Mouse (Mus musculus) bone marrow macrophage, adult 2 months (primary cell): Measurements from ENCODE around the gene Rfx4.

ENCODE experiments used
- CTCF ChIP-seq: IDR thresholded peaks from 2 replicates; pipeline ENCODE4 v1.5.1; 2012; ENCODE audit warnings: low read depth, mild to moderate bottlenecking, low read length, moderate library complexity
- POLR2A ChIP-seq: IDR thresholded peaks from 2 replicates; pipeline ENCODE4 v1.6.1; 2012; ENCODE audit warnings: mild to moderate bottlenecking, low read depth, low read length, borderline replicate concordance

DNA sequence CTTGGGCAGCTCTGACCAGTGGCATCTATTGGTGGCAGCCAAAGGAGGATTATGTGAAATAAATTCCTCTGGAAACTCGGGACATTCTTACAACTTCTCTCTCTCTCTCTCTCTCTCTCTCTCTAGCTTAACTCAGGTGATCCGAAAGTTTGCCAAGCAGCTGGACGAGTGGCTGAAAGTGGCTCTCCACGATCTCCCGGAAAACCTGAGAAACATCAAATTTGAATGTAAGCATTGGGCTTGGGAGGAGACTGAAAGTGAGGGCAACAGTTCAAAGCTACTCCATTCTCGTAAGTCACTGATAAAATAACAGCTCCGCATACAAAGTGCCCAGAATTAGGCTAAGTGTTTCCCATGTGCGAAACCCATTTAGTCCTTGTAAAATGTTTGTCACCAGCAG is 102.5 kb downstream of the Rfx4 start:
- TF ChIP-seq CTCF (no peak), POLR2A (no peak)
